Mouse (Mus musculus): Measurements from ENCODE around the gene Pigo. TPM values are rescaled to one million over a fixed set of nuclear protein-coding genes. Genes with fewer than 3 reads are reported as not detected.

Gene Pigo
- polyA plus RNA-seq, 1 experiment from 2014 or later, result 27.5 TPM

DNA sequence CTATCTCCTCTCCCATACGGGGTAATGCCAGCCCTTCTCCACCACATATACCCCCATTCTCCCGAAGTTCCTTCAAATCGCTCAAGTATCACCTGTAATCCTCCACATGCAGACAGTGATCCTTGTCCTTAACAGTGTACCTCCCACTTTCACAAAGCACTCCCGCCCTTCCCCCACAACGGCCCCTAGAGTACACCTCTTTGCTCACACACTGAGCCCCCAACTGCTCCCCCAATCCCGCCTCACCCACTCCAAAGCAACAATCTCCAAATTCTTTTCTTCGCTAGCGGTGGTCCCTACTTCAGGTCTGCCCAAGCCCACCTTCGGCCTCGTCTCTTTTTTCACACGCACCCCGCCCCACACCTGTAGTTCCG is 19.7 kb upstream of the Pigo start:
- peak overlapping the region; percentile 71 for H3K4me2 ChIP-seq
- WGBS, result 3% methylated on average over 13 of the region's 13 CpGs
- peaks cover 39% of the 10 kb centered on the region for H3K4me1 ChIP-seq (replicated peaks)
- peak overlapping the region; percentile 76 for H3K9ac ChIP-seq
- H3K4me3 ChIP-seq, result peak overlapping the region; percentile 56
- no peaks in the 10 kb centered on the region for H3K36me3 ChIP-seq
- ATAC-seq (ENCODE audit: low FRiP score), result peak; percentile 10; the same call in 1 of the 2 replicates
- H3K27ac ChIP-seq, result peak overlapping the region; percentile 88
- H3K27me3 ChIP-seq, result no peaks in the 10 kb centered on the region
- H3K9me3 ChIP-seq, result no peaks in the 10 kb centered on the region

DNA sequence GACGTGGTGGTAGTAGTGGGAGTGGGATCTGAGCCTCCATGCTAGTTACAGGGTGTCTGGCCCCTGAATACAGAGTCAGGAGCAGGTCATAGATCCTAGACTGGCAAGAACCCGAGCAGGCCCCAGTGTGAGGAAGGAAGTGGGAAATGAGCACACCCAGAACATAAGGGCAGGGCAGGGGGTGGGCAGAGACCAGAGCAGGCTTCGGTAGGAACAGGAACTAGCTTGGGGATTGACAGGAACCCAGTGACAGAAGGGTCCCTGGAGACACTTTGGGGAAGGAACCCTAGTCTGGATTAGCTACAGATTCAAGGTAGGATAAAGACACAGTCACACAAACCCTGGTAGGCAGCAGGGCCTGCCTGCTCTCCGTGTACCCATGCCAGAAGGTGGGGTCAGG is 19.1 kb upstream of the Pigo start:
- no peaks in the 10 kb centered on the region for H3K27me3 ChIP-seq
- H3K4me1 ChIP-seq (replicated peaks), result peaks cover 40% of the 10 kb centered on the region
- no peaks in the 10 kb centered on the region for H3K36me3 ChIP-seq
- peak overlapping the region; percentile 76 for H3K9ac ChIP-seq
- H3K9me3 ChIP-seq, result no peaks in the 10 kb centered on the region
- peak overlapping the region; percentile 56 for H3K4me3 ChIP-seq
- WGBS, result 3% methylated on average over 4 of the region's 4 CpGs
- no peak for ATAC-seq (ENCODE audit: low FRiP score)
- H3K4me2 ChIP-seq, result peak overlapping the region; percentile 71
- H3K27ac ChIP-seq, result peak overlapping the region; percentile 88

GRCm38 (mm10) chr4:43043644-43044357 is 18.2 kb upstream of the Pigo start:
- peaks cover 49% of the 10 kb centered on the region for H3K4me1 ChIP-seq (replicated peaks)
- H3K9me3 ChIP-seq, result no peaks in the 10 kb centered on the region
- peak overlapping the region; percentile 88 for H3K27ac ChIP-seq
- ATAC-seq (ENCODE audit: low FRiP score), result peak; percentile 62
- no peaks in the 10 kb centered on the region for H3K27me3 ChIP-seq
- peak overlapping the region; percentile 56 for H3K4me3 ChIP-seq
- 7% methylated on average over 7 of the region's 7 CpGs for WGBS
- H3K36me3 ChIP-seq, result no peaks in the 10 kb centered on the region
- peak overlapping the region; percentile 71 for H3K4me2 ChIP-seq
- peak overlapping the region; percentile 76 for H3K9ac ChIP-seq

DNA sequence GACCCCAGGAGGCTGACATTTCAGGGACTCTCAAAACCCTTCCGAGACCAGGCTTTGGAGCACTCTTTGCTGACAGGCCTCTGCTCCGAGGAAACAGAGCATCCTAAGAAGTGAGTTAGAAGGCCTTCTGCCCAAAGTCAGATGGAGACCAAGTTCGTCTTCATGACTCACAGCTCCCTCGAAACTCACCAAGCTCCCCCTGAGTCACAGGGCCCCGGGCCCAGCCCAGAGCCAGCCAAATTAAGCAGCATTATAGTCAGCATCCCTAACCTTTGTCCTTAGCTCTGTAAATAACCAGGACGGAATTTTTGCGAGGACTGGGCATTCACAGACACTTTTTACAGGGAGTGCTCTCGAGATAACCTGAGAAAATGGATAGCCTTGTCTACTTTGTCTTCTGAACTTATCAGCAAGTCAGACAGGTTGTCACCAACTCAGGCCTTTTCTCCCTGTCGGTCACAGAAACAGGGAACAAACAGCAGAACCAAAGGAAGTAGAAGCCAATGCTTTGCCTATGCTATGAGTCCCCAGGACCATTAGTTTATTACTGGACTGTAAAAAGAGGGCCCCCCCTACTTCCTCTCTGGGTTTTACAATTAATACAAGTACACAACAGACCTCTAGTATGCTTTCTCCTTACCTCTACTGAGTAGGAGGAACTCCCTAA is 15.4 kb upstream of the Pigo start:
- 70% methylated on average over 9 of the region's 9 CpGs for WGBS
- no peak for ATAC-seq (ENCODE audit: low FRiP score)
- Histone ChIP-seq H3K4me2 (peak overlapping the region; percentile 14), H3K4me1 (replicated peaks) (peaks cover 64% of the 10 kb centered on the region), H3K36me3 (peaks cover 9% of the 10 kb centered on the region), H3K4me3 (0 out of 2 replicates have a peak overlapping the region, but pooled peaks have one; percentile 81), H3K9ac (no peak overlapping the region), H3K9me3 (no peaks in the 10 kb centered on the region), H3K27ac (peak overlapping the region; percentile 30; the same call in 1 of the 2 replicates), H3K27me3 (no peaks in the 10 kb centered on the region)

GRCm38 (mm10) chr4:43040114-43040572 is 14.5 kb upstream of the Pigo start:
- H3K36me3 ChIP-seq, result peaks cover 18% of the 10 kb centered on the region
- peak; percentile 95 for ATAC-seq (ENCODE audit: low FRiP score)
- H3K4me3 ChIP-seq, result peak overlapping the region; percentile 81
- H3K4me2 ChIP-seq, result peak overlapping the region; percentile 95
- WGBS, result under 1% methylated on average over 25 of the region's 25 CpGs
- peak overlapping the region; percentile 89 for H3K27ac ChIP-seq
- peak overlapping the region; percentile 92 for H3K9ac ChIP-seq
- no peaks in the 10 kb centered on the region for H3K27me3 ChIP-seq
- H3K9me3 ChIP-seq, result no peaks in the 10 kb centered on the region
- H3K4me1 ChIP-seq (replicated peaks), result peaks cover 61% of the 10 kb centered on the region

GRCm38 (mm10) chr4:43039609-43040008 is 14.0 kb upstream of the Pigo start:
- WGBS, result 3% methylated on average over 11 of the region's 11 CpGs

GRCm38 (mm10) chr4:43038567-43039495 is 13.2 kb upstream of the Pigo start:
- H3K27ac ChIP-seq, result peak overlapping the region; percentile 89

More at GRCm38 (mm10) chr4:43039609-43040008, 14.0 kb upstream of the Pigo start:
- Histone ChIP-seq H3K4me3 (peak overlapping the region; percentile 81), H3K27me3 (no peaks in the 10 kb centered on the region), H3K4me2 (peak overlapping the region; percentile 95), H3K9ac (peak overlapping the region; percentile 92), H3K9me3 (no peaks in the 10 kb centered on the region), H3K4me1 (replicated peaks) (peaks cover 56% of the 10 kb centered on the region), H3K27ac (peak overlapping the region; percentile 89), H3K36me3 (peaks cover 23% of the 10 kb centered on the region)
- ATAC-seq (ENCODE audit: low FRiP score), result peak; percentile 38

GRCm38 (mm10) chr4:43037860-43038566 is 12.4 kb upstream of the Pigo start:
- H3K4me1 ChIP-seq (replicated peaks), result peaks cover 40% of the 10 kb centered on the region
- no peak overlapping the region for H3K27ac ChIP-seq
- peaks cover 39% of the 10 kb centered on the region for H3K36me3 ChIP-seq
- 0 out of 2 replicates have a peak overlapping the region, but pooled peaks have one; percentile 3 for H3K4me3 ChIP-seq
- 75% methylated on average over 4 of the region's 4 CpGs for WGBS
- peak overlapping the region; percentile 92 for H3K9ac ChIP-seq
- no peaks in the 10 kb centered on the region for H3K9me3 ChIP-seq
- no peak for ATAC-seq (ENCODE audit: low FRiP score)
- H3K4me2 ChIP-seq, result peak overlapping the region; percentile 95
- no peaks in the 10 kb centered on the region for H3K27me3 ChIP-seq

More at GRCm38 (mm10) chr4:43038567-43039495, 13.2 kb upstream of the Pigo start:
- no peaks in the 10 kb centered on the region for H3K9me3 ChIP-seq
- H3K4me1 ChIP-seq (replicated peaks), result peaks cover 48% of the 10 kb centered on the region
- ATAC-seq (ENCODE audit: low FRiP score), result no peak
- peaks cover 31% of the 10 kb centered on the region for H3K36me3 ChIP-seq
- WGBS, result 59% methylated on average over 15 of the region's 15 CpGs
- H3K27me3 ChIP-seq, result no peaks in the 10 kb centered on the region
- peak overlapping the region; percentile 95 for H3K4me2 ChIP-seq
- H3K9ac ChIP-seq, result peak overlapping the region; percentile 92
- H3K4me3 ChIP-seq, result peak overlapping the region; percentile 81

- no peak for ATAC-seq (ENCODE audit: low FRiP score)
- H3K9ac ChIP-seq, result no peak overlapping the region; the same call in 1 of the 2 replicates
- 87% methylated on average over 10 of the region's 10 CpGs for WGBS
- no peak overlapping the region for H3K4me2 ChIP-seq
- H3K36me3 ChIP-seq, result peaks cover 45% of the 10 kb centered on the region
- H3K4me3 ChIP-seq, result no peak overlapping the region
- H3K4me1 ChIP-seq (replicated peaks), result peaks cover 53% of the 10 kb centered on the region
- H3K9me3 ChIP-seq, result no peaks in the 10 kb centered on the region
- no peak overlapping the region for H3K27ac ChIP-seq
- no peaks in the 10 kb centered on the region for H3K27me3 ChIP-seq
Observed at GRCm38 (mm10) chr4:43036356-43036755, 10.7 kb upstream of the Pigo start.

DNA sequence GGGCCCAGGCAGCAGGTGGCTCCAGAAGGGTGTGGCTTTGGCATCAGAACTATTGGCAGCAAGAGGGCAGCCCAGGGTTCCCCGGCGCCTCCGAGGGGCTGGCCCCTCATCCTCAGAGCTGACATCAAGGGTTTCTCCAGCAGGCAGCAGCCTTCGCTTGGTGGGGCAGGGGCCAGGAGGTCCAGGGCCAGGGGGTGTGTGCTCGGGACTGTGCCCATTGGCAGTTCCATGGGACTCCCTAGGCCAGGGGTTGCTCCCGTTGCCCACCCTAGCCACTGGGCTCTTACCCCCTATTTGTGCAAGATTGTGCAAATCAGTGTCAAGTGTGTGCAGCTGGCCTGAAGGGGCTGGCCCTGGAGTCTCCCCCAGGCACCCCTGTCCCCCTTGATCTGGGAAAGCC is 10.2 kb upstream of the Pigo start:
- Histone ChIP-seq H3K9ac (no peak overlapping the region), H3K4me2 (no peak overlapping the region), H3K4me1 (replicated peaks) (peaks cover 48% of the 10 kb centered on the region), H3K27me3 (no peaks in the 10 kb centered on the region), H3K36me3 (peaks cover 45% of the 10 kb centered on the region), H3K4me3 (no peak overlapping the region), H3K9me3 (no peaks in the 10 kb centered on the region), H3K27ac (no peak overlapping the region)
- 87% methylated on average over 6 of the region's 6 CpGs for WGBS
- no peak for ATAC-seq (ENCODE audit: low FRiP score)

DNA sequence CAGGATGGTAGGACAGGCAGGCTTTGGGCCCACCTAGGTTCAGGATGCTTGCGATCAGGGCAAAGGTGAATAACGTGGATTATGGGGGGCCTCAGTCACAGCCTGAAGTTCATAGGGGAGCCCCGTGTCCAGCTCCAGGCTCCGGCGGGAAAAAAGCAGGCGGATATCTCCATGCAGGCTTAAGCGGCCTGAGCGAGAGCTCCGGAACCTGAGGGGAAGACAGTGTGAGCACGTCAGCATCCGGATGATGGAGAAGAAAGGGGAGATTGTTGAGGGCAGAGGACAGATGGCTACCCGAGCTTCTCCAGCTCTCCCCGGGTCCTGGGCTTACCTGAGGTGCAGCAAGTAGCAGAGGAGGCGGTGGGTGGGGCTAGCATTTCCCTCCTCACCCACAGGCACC is 7.9 kb upstream of the Pigo start:
- Histone ChIP-seq H3K36me3 (peaks cover 60% of the 10 kb centered on the region), H3K9me3 (no peaks in the 10 kb centered on the region), H3K27me3 (no peaks in the 10 kb centered on the region), H3K4me2 (no peak overlapping the region), H3K27ac (no peak overlapping the region), H3K4me1 (replicated peaks) (peaks cover 44% of the 10 kb centered on the region), H3K4me3 (no peak overlapping the region), H3K9ac (0 out of 2 replicates have a peak overlapping the region, but pooled peaks have one; percentile 8)
- ATAC-seq (ENCODE audit: low FRiP score), result no peak
- WGBS, result 88% methylated on average over 14 of the region's 14 CpGs
